Mouse (Mus musculus): ENCODE measurements around the gene Stk24. TPM values are rescaled to one million over a fixed set of nuclear protein-coding genes. Genes with fewer than 3 reads are reported as not detected.

Stk24 gene
- total RNA-seq, 2 experiments from 2014 or later: 26.1 to 28.9 TPM

- peak; percentile 69 to 81 for DNase-seq
- intact Hi-C loops (cut with DNase I): loop anchor here (2.0 to 10.0 kb wide), 3 partner anchors 103 to 444 kb away; partner anchors contain the start of gene Stk24
Measured at GRCm38 (mm10) chr14:121279106-121279505, 100.7 kb downstream of the Stk24 start.

DNA sequence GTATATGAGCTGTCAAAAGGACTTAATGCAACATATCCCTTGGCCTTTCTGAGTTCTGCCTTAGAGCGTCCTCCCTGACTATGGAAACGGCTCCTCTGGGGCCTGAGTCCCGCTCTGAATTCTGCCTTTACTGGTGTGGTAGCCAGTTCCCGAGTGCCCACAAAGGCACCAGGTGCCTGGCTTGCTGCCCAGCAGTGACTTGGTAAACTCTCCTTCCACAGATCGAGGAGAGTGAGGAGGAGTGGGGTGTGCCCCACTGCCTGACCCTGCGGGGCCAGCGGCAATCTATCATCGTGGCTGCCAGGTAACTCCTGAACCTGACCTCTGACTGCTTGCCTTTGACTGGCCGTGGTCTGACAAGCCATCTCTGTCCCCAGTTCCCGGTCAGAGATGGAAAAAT is 103.8 kb downstream of the Stk24 start:
- intact Hi-C loops (cut with DNase I): loop anchor here (5.0 to 10.0 kb wide), 2 partner anchors 106 to 441 kb away; partner anchors contain the start of gene Stk24
- DNase-seq: no peak

GRCm38 (mm10) chr14:121274985-121275384 is 104.8 kb downstream of the Stk24 start:
- no peak for DNase-seq
- intact Hi-C loops (cut with DNase I): loop anchor here (5.0 to 10.0 kb wide), 2 partner anchors 107 to 440 kb away; partner anchors contain the start of gene Stk24

DNA sequence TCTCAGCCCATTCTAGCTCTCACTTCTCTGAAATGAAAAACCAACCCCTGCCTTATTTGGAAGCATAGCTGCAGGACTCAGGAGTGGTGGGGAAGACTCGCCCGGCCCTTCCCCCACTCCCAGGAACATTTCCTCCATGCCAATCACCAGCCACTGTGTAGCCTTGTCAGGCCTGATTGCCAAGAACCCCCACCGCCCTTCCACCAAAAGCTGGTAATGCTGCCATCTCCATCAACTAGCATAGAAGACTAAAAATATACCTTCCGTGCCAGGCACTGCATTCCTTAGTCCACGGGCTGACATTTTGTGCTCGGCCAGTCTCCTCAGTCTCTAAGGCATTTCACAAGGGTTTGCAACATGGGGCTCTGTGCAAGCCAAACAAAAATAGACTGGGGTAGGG is 109.3 kb downstream of the Stk24 start:
- DNase-seq: no peak
- intact Hi-C loops (cut with DNase I): loop anchor here (10.0 kb wide), 1 partner anchor 436 kb away; no protein-coding TSS in a partner anchor

GRCm38 (mm10) chr14:121267801-121268200 is 112.0 kb downstream of the Stk24 start:
- intact Hi-C loops (cut with DNase I): loop anchor here (5.0 kb wide), 1 partner anchor 314 kb away; no protein-coding TSS in a partner anchor
- no peak for DNase-seq

- no peak for DNase-seq
- intact Hi-C loops (cut with DNase I): no loop called here
Measured at GRCm38 (mm10) chr14:121264453-121264852, 115.4 kb downstream of the Stk24 start.

DNA sequence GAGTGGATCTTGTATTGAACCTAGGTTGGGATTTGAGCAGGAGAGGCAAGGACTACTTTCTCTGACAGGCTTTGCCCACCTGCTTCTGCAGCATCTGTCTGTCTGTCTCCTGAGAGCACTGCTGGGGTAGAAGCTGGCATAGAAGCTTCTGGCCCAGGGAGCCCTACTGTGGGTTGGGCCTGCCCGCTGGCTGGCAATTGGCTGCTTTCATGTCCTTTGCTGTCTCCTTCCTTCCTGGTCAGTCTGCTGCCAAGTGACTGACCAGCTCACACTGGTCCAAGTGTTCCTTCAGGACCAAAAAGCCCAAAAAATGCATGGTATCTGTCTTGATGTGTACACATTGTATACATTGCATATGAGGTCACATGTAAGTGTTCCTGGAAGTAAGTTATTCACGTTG is 115.9 kb downstream of the Stk24 start:
- intact Hi-C loops (cut with DNase I): no loop called here
- DNase-seq: no peak

DNA sequence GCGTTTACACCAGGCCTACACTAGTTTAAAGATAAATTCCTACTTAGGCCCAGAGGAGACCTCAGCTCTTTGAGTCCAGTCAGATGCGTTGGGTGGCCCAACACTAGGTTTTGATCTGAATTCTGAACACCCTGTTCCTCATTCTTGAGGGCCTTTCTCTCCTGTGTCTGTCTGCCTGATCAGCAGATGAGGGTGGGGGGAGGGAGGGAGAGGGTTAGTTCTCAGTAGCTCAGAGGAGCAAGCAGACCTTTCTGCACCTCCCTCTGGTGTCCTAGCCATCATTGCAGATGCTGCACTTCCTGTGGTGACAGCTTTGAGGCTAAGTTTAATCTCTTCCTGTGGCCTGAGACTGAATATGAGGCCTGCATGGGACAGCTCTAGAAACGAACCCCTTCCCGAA is 117.2 kb downstream of the Stk24 start:
- intact Hi-C loops (cut with DNase I): no loop called here

DNA sequence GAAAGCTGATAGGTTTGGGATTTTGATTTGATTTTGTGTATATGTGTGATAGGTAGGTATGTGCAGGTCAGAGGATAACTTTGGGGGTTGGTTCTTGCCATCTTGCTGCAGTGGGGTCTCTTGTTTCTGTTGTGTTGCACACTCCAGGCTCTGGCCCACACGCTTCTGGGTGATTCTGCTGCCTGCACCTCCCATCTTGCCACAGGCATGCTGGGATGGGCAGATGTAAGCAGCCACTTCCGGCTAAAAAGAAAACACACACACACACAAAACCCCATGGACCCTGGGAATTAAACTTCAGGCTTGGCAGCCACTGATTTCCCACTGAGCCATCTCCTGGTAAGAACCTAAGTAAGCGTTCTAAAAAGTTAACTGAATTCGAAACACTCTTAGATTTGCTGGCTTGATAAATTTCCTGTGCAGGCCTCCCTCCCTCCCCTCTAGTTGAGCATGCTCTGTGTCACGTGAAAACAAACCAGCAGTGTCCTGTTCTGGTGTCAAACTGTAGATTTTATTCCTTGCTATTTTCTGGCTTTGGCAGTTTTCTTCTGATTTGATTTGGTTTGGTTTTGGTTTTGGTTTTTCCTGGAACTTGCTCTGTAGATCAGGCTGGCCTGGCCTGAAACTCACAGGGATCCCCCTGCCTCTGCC is 118.5 kb downstream of the Stk24 start:
- DNase-seq: no peak
- intact Hi-C loops (cut with DNase I): no loop called here

More for the DNA sequence above, 117.2 kb downstream of the Stk24 start:
- no peak for DNase-seq

DNA sequence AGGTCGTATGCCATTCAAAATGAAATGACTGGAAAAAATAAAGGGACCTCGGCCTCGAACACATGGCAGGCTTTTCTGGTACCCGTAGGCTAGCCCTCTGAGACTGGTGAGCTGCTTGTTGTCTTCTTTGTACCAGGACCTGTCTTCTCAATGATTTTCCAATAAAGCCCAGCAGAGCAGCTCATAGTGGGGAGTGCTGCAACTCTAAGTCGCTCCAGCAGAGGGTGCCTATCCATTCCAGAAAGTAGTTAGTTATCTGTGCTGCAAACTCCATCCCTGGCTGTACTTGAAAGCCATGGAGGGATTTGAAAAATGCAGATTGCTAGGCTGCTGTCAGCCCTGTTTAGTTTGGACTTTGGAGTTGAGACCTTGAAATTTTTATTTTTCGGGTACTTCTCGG is 120.0 kb downstream of the Stk24 start:
- DNase-seq: no peak
- intact Hi-C loops (cut with DNase I): no loop called here

- intact Hi-C loops (cut with DNase I): no loop called here
- DNase-seq: no peak
Measured at GRCm38 (mm10) chr14:121259332-121259731, 120.5 kb downstream of the Stk24 start.

DNA sequence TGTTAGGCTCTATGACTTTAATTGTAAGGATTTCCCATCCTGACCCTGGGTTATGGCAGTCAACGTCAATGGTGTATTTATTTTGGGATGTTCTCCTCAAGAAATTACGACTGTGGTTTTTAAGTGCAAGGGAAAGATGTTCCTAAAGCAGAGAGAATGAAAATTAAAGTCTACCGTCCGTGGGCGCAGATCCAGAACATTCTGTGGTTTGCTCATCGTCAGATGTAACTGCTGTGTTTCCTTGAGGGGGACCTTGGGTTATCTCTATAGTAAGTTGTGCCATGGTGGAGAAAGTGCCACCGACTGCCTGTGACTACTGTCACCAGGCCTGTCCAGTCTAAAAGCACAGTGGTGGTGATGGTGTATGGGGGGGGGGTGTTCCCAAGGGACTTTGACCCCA is 122.9 kb downstream of the Stk24 start:
- DNase-seq: no peak
- intact Hi-C loops (cut with DNase I): no loop called here

DNA sequence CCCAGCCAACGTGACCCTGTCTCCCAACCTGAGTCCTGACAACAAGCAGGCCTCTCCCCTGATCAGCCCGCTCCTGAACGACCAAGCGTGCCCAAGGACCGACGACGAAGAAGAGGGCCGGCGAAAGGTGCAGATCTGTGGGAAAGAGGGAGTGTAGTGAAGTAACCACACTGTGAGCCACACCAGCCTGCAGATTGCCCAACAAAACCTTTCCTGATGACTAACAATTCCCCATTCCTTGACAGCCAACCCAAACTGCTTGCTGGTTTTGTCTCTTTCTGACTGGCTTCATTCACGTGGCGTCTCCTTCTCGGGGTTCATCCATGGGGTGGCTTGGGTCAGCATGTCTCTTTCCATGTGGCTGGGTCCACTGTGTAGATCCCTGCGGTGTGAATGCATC is 124.3 kb downstream of the Stk24 start:
- intact Hi-C loops (cut with DNase I): no loop called here
- DNase-seq: no peak

GRCm38 (mm10) chr14:121254869-121255268 is 124.9 kb downstream of the Stk24 start:
- intact Hi-C loops (cut with DNase I): no loop called here
- no peak for DNase-seq

GRCm38 (mm10) chr14:121252542-121252941 is 127.3 kb downstream of the Stk24 start:
- intact Hi-C loops (cut with DNase I): no loop called here
- no peak for DNase-seq

- intact Hi-C loops (cut with DNase I): no loop called here
- DNase-seq: no peak
Measured at GRCm38 (mm10) chr14:121251708-121252107, 128.1 kb downstream of the Stk24 start.

GRCm38 (mm10) chr14:121251099-121251498 is 128.7 kb downstream of the Stk24 start:
- no peak for DNase-seq
- intact Hi-C loops (cut with DNase I): no loop called here

GRCm38 (mm10) chr14:121248346-121248745 is 131.5 kb downstream of the Stk24 start:
- intact Hi-C loops (cut with DNase I): no loop called here
- no peak for DNase-seq

DNA sequence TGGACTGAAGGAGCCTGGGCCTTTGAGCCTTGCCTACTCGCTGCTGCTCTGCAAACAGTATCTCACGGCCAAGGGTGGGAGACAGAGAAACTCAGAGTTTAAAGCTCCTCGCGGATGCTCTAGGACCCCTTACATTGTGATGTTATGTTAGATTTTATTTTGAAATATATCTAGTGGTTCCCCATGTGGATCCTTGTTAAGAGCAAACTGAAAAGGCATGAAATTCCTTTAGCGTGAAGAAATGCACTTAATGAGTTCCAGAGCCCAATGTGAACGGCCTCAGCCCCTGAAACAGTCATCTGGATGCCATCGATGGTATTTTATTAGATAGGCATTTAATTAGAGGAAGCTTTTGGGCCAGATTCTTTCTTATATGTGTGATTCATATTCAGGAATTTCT is 132.5 kb downstream of the Stk24 start:
- DNase-seq: no peak
- intact Hi-C loops (cut with DNase I): no loop called here

- DNase-seq: no peak
- intact Hi-C loops (cut with DNase I): no loop called here
Measured at GRCm38 (mm10) chr14:121246048-121246731, 133.6 kb downstream of the Stk24 start.

GRCm38 (mm10) chr14:121244104-121244503 is 135.7 kb downstream of the Stk24 start:
- intact Hi-C loops (cut with DNase I): no loop called here
- no peak for DNase-seq

GRCm38 (mm10) chr14:121239386-121239785 is 140.4 kb downstream of the Stk24 start:
- DNase-seq: no peak
- intact Hi-C loops (cut with DNase I): no loop called here
